Mouse (Mus musculus): ENCODE data around the gene Slc8a1. TPM values are rescaled to one million over a fixed set of nuclear protein-coding genes. Genes with fewer than 3 reads are reported as not detected.

Slc8a1 gene
- polyA plus RNA-seq, 1 experiment from 2014 or later, result 8.1 TPM

DNA sequence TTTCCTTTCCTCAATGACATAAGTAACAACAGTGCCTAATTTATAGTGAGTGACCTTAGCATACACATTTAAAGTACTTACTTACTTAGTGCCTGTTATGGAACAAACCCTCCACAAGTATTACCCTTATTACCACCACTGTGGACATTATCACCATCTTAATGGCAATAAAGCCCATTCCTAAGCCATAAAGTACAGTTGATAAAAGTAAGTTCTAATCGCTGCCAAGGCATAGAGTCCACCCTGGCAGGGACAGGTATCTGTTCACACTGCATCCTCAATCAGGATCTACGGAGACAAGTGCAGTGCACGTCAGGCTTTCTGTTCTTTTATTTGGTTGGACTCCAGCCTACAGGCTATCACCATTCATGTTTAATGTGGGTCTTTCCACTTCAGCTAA lies 187.3 kb downstream of the Slc8a1 start:
- H3K27me3 ChIP-seq (ENCODE audit: insufficient read depth, low read length), result no peaks in the 10 kb centered on the region
- H3K9me3 ChIP-seq (ENCODE audit: low read depth, low read length), result no peaks in the 10 kb centered on the region
- no peak for ATAC-seq (ENCODE audit: insufficient read depth)
- WGBS, result 73% methylated on average over 3 of the region's 3 CpGs
- no peak for TF ChIP-seq CTCF (IDR thresholded peaks at IDR 0.05; ENCODE audit: low read depth)
- peaks cover 11% of the 10 kb centered on the region for H3K4me1 ChIP-seq (ENCODE audit: insufficient read depth)
- no peak overlapping the region for H3K4me3 ChIP-seq (ENCODE audit: low read depth, low read length)
- no peak overlapping the region for H3K4me2 ChIP-seq
- H3K36me3 ChIP-seq (ENCODE audit: insufficient read depth), result no peaks in the 10 kb centered on the region
- H3K27ac ChIP-seq (ENCODE audit: low read depth), result no peak overlapping the region
- no peak overlapping the region for H3K9ac ChIP-seq
- DNase-seq, result no peak

DNA sequence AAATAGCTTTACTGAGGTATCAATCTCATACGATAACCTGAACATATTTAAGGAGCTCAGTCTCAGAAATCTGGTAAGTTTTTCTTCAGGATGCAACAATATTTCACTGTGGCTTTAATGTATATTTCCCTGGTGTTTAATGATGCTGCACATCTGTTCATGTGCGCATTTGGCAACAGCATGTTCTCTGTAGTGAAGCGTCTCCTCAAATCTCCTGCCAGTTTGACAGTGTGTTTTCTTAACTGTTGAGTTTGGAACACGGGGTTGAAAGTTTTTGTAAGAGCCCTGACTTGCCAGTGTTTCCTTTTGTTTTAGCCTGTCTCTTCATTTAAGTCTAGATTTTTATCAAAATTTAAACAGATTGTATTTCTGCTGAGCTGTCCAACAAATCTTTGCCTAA lies 190.2 kb downstream of the Slc8a1 start:
- Histone ChIP-seq H3K36me3 (ENCODE audit: insufficient read depth) (no peaks in the 10 kb centered on the region), H3K4me2 (no peak overlapping the region), H3K27ac (ENCODE audit: low read depth) (no peak overlapping the region), H3K9me3 (ENCODE audit: low read depth, low read length) (no peaks in the 10 kb centered on the region), H3K4me1 (ENCODE audit: insufficient read depth) (peaks cover 11% of the 10 kb centered on the region), H3K9ac (no peak overlapping the region), H3K4me3 (ENCODE audit: low read depth, low read length) (no peak overlapping the region), H3K27me3 (ENCODE audit: insufficient read depth, low read length) (no peaks in the 10 kb centered on the region)
- ATAC-seq (ENCODE audit: insufficient read depth) (peak; percentile 84), DNase-seq (peak; percentile 93)
- 28% methylated on average over 4 of the region's 4 CpGs for WGBS
- no peak for TF ChIP-seq CTCF (IDR thresholded peaks at IDR 0.05; ENCODE audit: low read depth)

DNA sequence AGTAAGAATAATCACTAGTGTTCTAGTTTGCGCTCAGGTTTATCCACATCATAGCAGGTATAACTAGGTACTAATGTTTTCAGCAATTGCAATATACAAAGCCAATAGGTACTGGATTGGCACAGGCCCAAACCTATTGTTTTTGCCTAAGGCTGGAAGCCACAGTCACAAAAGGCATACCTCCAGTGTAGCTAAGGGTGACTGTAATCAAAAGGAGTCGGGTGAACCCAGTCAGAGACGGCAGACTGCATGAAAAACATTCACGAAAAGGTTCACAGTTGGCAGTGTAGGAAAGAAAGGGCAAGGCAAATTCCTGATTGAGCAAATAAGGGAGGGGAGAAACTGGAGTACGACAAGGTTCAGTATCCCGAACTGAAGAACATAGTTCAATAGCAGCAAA lies 191.7 kb downstream of the Slc8a1 start:
- no peaks in the 10 kb centered on the region for H3K9me3 ChIP-seq (ENCODE audit: low read depth, low read length)
- H3K9ac ChIP-seq, result no peak overlapping the region
- ATAC-seq (ENCODE audit: insufficient read depth), result peak; percentile 45
- H3K27me3 ChIP-seq (ENCODE audit: insufficient read depth, low read length), result no peaks in the 10 kb centered on the region
- H3K4me2 ChIP-seq, result no peak overlapping the region
- H3K4me1 ChIP-seq (ENCODE audit: insufficient read depth), result peaks cover 7% of the 10 kb centered on the region; the same call in 1 of the 2 replicates
- peak; percentile 31 for DNase-seq
- no peak overlapping the region for H3K27ac ChIP-seq (ENCODE audit: low read depth)
- 68% methylated on average over 6 of the region's 6 CpGs for WGBS
- no peak overlapping the region for H3K4me3 ChIP-seq (ENCODE audit: low read depth, low read length)
- TF ChIP-seq CTCF (IDR thresholded peaks at IDR 0.05; ENCODE audit: low read depth), result no peak
- H3K36me3 ChIP-seq (ENCODE audit: insufficient read depth), result no peaks in the 10 kb centered on the region

DNA sequence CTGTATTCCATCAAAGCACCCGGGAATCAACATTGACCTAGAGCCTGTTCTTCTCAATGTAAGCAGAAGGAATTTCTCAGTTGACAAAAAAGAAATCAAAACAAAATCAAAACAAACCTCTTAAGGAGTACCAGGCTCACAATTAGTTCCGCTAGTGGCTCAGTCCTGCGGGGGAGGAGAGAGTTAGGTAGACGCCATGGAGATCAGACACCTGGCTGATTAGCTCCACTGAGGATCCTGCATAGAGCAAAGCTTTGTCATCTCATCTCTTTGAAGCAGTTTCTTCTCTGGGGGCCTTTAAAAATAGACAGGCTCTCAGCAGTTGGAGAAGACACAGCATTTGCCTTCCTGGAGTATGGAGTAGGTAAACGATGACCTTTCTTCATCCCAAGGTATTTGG lies 192.2 kb downstream of the Slc8a1 start:
- Histone ChIP-seq H3K4me3 (ENCODE audit: low read depth, low read length) (no peak overlapping the region), H3K36me3 (ENCODE audit: insufficient read depth) (no peaks in the 10 kb centered on the region), H3K4me2 (no peak overlapping the region), H3K9me3 (ENCODE audit: low read depth, low read length) (no peaks in the 10 kb centered on the region), H3K27ac (ENCODE audit: low read depth) (no peak overlapping the region), H3K9ac (no peak overlapping the region), H3K4me1 (ENCODE audit: insufficient read depth) (peaks cover 7% of the 10 kb centered on the region; the same call in 1 of the 2 replicates), H3K27me3 (ENCODE audit: insufficient read depth, low read length) (no peaks in the 10 kb centered on the region)
- WGBS, result 68% methylated on average over 5 of the region's 5 CpGs
- DNase-seq (no peak), ATAC-seq (ENCODE audit: insufficient read depth) (no peak)
- TF ChIP-seq CTCF (IDR thresholded peaks at IDR 0.05; ENCODE audit: low read depth), result no peak

DNA sequence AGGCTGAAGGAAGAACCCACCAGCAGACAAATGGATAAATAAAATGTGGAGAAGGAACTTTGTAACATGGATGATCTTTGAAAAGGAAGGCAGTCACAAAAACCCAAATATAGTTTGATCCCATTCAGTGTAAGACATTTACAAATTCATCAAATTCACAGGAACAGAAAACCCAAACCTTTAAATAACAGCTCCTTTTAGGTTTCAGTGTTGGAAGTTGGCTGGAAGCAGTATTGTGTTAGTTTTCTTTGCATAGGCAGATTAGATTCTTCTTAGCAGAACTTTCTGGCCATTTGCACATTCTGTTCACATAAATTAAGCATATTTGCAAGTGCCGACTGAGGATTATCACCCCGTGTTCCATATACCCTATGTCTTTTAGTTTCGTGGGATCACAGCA lies 193.3 kb downstream of the Slc8a1 start:
- TF ChIP-seq CTCF (IDR thresholded peaks at IDR 0.05; ENCODE audit: low read depth), result no peak
- 82% methylated on average over 3 of the region's 3 CpGs for WGBS
- H3K9me3 ChIP-seq (ENCODE audit: low read depth, low read length), result no peaks in the 10 kb centered on the region
- no peak overlapping the region for H3K9ac ChIP-seq
- H3K4me3 ChIP-seq (ENCODE audit: low read depth, low read length), result no peak overlapping the region
- H3K36me3 ChIP-seq (ENCODE audit: insufficient read depth), result no peaks in the 10 kb centered on the region
- peaks cover 7% of the 10 kb centered on the region; the same call in 1 of the 2 replicates for H3K4me1 ChIP-seq (ENCODE audit: insufficient read depth)
- H3K27ac ChIP-seq (ENCODE audit: low read depth), result no peak overlapping the region
- ATAC-seq (ENCODE audit: insufficient read depth) (no peak), DNase-seq (no peak)
- no peaks in the 10 kb centered on the region for H3K27me3 ChIP-seq (ENCODE audit: insufficient read depth, low read length)
- H3K4me2 ChIP-seq, result no peak overlapping the region

DNA sequence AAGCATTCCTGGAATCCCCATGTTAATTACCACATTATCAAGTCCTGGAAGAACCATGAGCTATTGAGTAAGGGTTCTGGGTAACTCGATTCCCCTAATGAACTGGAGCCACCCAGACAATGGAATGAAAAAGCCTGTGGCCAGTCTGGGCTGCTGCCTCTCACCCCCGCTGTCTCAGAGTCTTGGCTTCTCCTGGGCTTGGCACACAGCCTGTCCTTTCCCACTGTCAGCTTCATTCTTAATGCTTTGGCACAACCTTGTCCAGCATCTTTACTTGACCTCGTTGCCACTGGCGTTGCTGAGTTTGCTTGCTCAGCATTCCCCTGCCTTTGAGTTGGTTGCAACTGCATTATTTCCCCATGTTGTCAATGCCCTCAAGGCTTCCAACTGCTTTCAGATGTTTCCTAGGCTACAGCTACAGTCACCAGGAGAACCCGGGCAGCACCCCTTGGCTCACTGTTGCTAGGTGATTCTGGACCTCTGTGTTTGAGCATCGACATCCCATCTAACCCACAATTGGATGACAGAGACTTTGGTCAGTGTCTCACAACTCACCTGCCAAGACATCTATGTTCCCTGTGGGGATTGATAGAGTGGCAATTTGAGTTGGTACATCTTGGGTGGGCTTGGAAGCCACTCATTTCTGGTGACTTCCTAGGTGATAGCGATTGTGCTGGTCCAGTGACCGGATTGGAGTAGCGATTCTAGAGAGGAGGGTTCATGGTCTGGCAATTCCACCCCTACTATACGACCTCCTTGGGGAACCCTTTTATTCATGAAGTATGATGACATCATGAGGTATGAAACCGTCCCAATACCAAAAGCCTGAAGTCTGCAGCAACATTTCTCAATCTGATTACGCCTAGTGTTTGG lies 195.6 kb downstream of the Slc8a1 start:
- no peaks in the 10 kb centered on the region for H3K4me1 ChIP-seq (ENCODE audit: insufficient read depth)
- H3K27me3 ChIP-seq (ENCODE audit: insufficient read depth, low read length), result no peaks in the 10 kb centered on the region
- ATAC-seq (ENCODE audit: insufficient read depth) (no peak), DNase-seq (no peak)
- no peak for TF ChIP-seq CTCF (IDR thresholded peaks at IDR 0.05; ENCODE audit: low read depth)
- H3K4me3 ChIP-seq (ENCODE audit: low read depth, low read length), result no peak overlapping the region
- no peaks in the 10 kb centered on the region for H3K9me3 ChIP-seq (ENCODE audit: low read depth, low read length)
- no peak overlapping the region for H3K9ac ChIP-seq
- no peak overlapping the region for H3K27ac ChIP-seq (ENCODE audit: low read depth)
- H3K4me2 ChIP-seq, result no peak overlapping the region
- no peaks in the 10 kb centered on the region for H3K36me3 ChIP-seq (ENCODE audit: insufficient read depth)
- WGBS, result 80% methylated on average over 12 of the region's 12 CpGs

Measured in lung, embryonic 14.5 days (tissue).